Comparison of ENCODE assay signal across 8 mouse cellular contexts in the genomic region with DNA sequence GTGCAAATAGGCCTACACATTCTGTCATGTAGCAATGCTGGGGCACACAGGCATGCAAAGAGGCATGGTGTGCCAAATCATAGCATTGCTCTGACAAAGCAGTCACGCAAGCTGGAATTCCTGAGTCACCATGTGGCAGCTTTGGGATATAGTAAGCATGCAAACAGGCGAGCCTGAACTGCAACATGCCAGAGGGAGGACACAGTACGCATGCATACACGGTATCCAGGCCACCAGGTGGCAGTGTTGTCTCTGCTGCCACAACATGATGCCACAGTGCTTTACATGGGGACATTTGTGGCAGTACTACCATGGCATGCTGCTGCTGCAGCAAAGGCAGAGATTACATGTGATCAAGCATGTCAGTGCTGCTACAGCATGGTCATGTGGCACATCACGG. TPM values are rescaled to one million over a fixed set of nuclear protein-coding genes. Genes with fewer than 3 reads are reported as not detected.
DNase-seq lines count a peak whose midpoint lies in the region; ATAC-seq lines count a peak whose summit lies in the region.

No protein-coding gene starts in this region.

- H3K27me3 ChIP-seq in limb, embryonic 13.5 days: peaks cover 3% of the 10 kb centered on the region; the same call in 1 of the 2 replicates

- no peak overlapping the region for H3K4me2 ChIP-seq in limb, embryonic 13.5 days (replicated peaks)

- H3K9me3 ChIP-seq in limb, embryonic 13.5 days: no peaks in the 10 kb centered on the region

- no peaks in the 10 kb centered on the region for H3K36me3 ChIP-seq in limb, embryonic 13.5 days

- no peak overlapping the region for H3K9ac ChIP-seq in limb, embryonic 13.5 days

- no peak overlapping the region for H3K4me3 ChIP-seq in limb, embryonic 13.5 days

- WGBS in limb, embryonic 13.5 days: 29% methylated on average over 5 of the region's 5 CpGs

- peak; percentile 45 for ATAC-seq in limb, embryonic 13.5 days (ENCODE audit: low FRiP score, low read depth)

- H3K27ac ChIP-seq in limb, embryonic 13.5 days: no peak overlapping the region

- DNase-seq in 3134 (ENCODE audit: extremely low read depth, insufficient read length, low spot score): peak; percentile 45
- peak; percentile 51 for DNase-seq in adrenal gland, adult 8-10 months
- peak; percentile 70 for DNase-seq in embryo, embryonic 9.5 days (ENCODE audit: extremely low spot score)
- DNase-seq in heart, adult 8-10 months (ENCODE audit: low spot score): peak; percentile 65
- DNase-seq in kidney, adult 8-10 months: peak; percentile 55 to 79
- peak; percentile 37 to 61 for DNase-seq in monocyte, adult 2 months (ENCODE audit: low read depth in 1 of 2, low spot score in 2 of 2)
- DNase-seq in spleen, postnatal 14 days (ENCODE audit: low spot score in 2 of 2): peak; percentile 36 to 65

- H3K4me1 ChIP-seq in limb, embryonic 13.5 days: no peaks in the 10 kb centered on the region

RNA-seq across cellular contexts. Expression of a gene that starts 26.8 kb away (rescaled TPM):
- total RNA-seq in adrenal gland, adult 8-10 months (2022): 10 to 100 TPM; 32.5 to 73.9 (median 37.1) TPM
- 10 to 100 TPM; 32.4 to 59.3 (median 44.0) TPM for total RNA-seq in heart, adult 8-10 months (2022)
- polyA plus RNA-seq in limb, embryonic 13.5 days (2015; fragmentation: Nextera tagmentation; extraction: Ambion mirVana): 99.0 and 116 TPM in 2 replicates
